Mouse (Mus musculus) adrenal gland, adult 10 weeks (tissue): ENCODE results near the gene Gm45021. TPM values are rescaled to one million over a fixed set of nuclear protein-coding genes. Genes with fewer than 3 reads are reported as not detected.

Experiments
- polyA plus RNA-seq: library from polyadenylated mRNA; stranded (reverse); fragments of 350-450 nt; fragmentation: Illumina TruSeq; extraction: RNeasy Lipid Tissue Mini Kit (QIAGEN cat#74804); gene quantifications from one replicate; pipeline ENCODE4 v1.2.3, GENCODE M21; 2014; ENCODE audit warnings: low read depth, low replicate concordance

Gm45021 gene
- polyA plus RNA-seq, result not detected

DNA sequence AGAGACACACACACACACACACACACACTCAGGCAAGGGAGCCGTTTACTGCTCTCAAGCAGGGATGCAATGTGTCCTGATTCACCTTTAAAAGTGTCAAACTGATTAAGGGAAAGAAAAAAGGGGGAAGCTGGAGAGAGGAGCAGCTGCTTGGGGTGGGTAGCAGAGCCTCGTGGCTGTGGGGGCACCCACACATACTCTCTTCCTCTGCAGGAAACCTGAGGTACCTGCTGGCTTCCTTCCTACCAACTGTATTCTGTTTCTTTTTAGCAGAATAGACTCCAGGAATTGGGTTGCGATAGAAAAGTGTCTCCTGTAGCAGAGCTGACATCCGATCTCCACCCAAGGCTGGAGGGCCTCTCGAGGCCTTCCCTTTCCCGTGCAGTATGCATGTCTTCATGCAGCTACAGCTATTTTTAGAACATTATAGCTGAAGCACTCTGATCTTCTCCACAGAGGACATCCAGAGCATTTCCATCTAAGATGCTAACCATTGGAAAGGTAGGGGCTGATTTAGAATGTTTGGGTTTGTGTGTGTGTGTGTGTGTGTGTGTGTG is at the start of gene Gm45021:
Gene Gm45021, plus strand, starts transcription at position 417 of the 557 bp plus-strand sequence.

GRCm38 (mm10) chr6:48554280-48555103 is 34.9 kb upstream of the Gm45021 start, which contains the start of gene Lrrc61:
TSS of gene Lrrc61 (plus strand) at chr6:48554796.

GRCm38 (mm10) chr6:48572572-48573061 is 16.8 kb upstream of the Gm45021 start, which contains the start of gene Rarres2:
TSS of gene Rarres2 (minus strand) at chr6:48572789.

GRCm38 (mm10) chr6:48593158-48594042 is 4.0 kb downstream of the Gm45021 start, which contains the start of the genes Repin1 and Gm44965:
TSS of gene Repin1 (plus strand) at chr6:48593883.
TSS of gene Gm44965 (plus strand) at chr6:48593941.

DNA sequence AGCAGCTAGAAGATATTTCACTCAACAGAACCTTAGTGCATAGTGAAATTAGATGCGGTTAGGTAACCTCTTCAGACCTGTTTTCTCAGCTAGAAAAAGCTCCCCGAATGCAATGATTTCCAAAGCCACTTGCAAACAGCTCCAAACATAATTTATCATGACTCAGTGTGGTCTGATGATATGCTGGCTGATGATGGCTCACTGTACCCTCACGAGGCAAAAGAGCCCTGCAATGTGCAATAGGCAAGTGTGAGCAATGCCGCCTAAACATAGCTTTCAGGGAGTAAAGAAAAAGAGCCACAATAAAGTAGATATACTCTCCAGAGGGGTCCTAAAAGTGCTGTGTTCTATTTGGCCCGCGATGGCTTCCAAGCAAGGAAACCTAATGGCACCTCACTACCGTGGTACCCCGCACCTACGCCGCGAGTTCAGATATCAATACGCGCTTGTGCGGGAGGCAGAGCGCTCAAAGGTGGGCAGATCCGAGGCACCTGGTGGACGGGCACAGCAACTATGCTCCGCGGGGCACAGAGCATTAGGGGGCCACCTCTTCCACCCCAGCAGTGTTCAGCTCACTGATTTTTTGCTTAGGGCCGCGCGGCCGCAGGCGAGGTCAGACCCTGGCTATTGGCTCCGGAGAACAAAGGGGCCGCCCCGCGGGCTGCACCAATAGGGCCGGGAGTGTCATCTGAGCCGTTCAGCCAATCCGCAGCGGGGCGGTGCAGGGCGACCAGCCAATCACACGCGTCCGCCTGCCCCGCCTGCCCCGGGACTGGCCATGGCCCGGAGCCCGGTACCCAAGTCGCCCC is 12.1 kb downstream of the Gm45021 start, which contains the start of gene Zfp775:
Gene Zfp775, plus strand, starts transcription at position 793 of the 809 bp plus-strand sequence.

GRCm38 (mm10) chr6:48626464-48626863 is 37.1 kb downstream of the Gm45021 start, which contains the start of gene AI854703:
TSS of gene AI854703 (plus strand) at chr6:48626764.

GRCm38 (mm10) chr6:48646995-48647394 is 57.6 kb downstream of the Gm45021 start, which contains the start of gene Gimap8:
TSS of gene Gimap8 (plus strand) at chr6:48647234.

Other genes with a start within 250 kb of the Gm45021 start
- gene Krba1, start 194.0 kb upstream of the Gm45021 start, polyA plus RNA-seq, result 9.7 TPM
- gene Zfp467, start 143.8 kb upstream of the Gm45021 start, polyA plus RNA-seq, result 14.9 TPM
- gene Sspo, start 141.4 kb upstream of the Gm45021 start, polyA plus RNA-seq, result not detected
- 55.5 TPM for gene Atp6v0e2, start 52.0 kb upstream of the Gm45021 start, polyA plus RNA-seq
- 8.5 TPM for gene Lrrc61, start 34.8 kb upstream of the Gm45021 start, polyA plus RNA-seq
- 7.2 TPM for gene Rarres2, start 16.8 kb upstream of the Gm45021 start, polyA plus RNA-seq
- 12.8 TPM for gene Repin1, start 4.3 kb downstream of the Gm45021 start, polyA plus RNA-seq
- gene Gm44965, start 4.3 kb downstream of the Gm45021 start, polyA plus RNA-seq, result not detected
- 0.12 TPM for gene Zfp775, start 12.5 kb downstream of the Gm45021 start, polyA plus RNA-seq
- gene AI854703, start 37.2 kb downstream of the Gm45021 start, polyA plus RNA-seq, result 0.35 TPM
- 33.4 TPM for gene Gimap8, start 57.6 kb downstream of the Gm45021 start, polyA plus RNA-seq
- 18.7 TPM for gene Gimap9, start 86.5 kb downstream of the Gm45021 start, polyA plus RNA-seq
- gene Gimap4, start 94.9 kb downstream of the Gm45021 start, polyA plus RNA-seq, result 218 TPM
- 106 TPM for gene Gimap6, start 118.6 kb downstream of the Gm45021 start, polyA plus RNA-seq
- 4.4 TPM for gene Gm28053, start 129.0 kb downstream of the Gm45021 start, polyA plus RNA-seq
- gene Gimap7, start 129.0 kb downstream of the Gm45021 start, polyA plus RNA-seq, result not detected
- gene Gimap1, start 149.4 kb downstream of the Gm45021 start, polyA plus RNA-seq, result 2.8 TPM
- gene Gimap5, start 156.6 kb downstream of the Gm45021 start, polyA plus RNA-seq, result 10.3 TPM
- gene Gimap3, start 181.2 kb downstream of the Gm45021 start, polyA plus RNA-seq, result 1.2 TPM